8 mouse cellular contexts compared by ENCODE assay signal in genomic region chr13:110019774-110020173, GRCm38 (mm10).
DNase-seq lines count a peak whose midpoint lies in the region; ATAC-seq and TF ChIP-seq lines count a peak whose summit lies in the region.

No protein-coding gene starts in this region.

- intact Hi-C loops in left cerebral cortex, adult 2 months (cut with DNase I) = loop anchor here (2.0 to 5.0 kb wide), 2 partner anchors 97 to 197 kb away; no protein-coding TSS in a partner anchor
- intact Hi-C loops in left cerebral cortex, postnatal 14 days (cut with DNase I) = loop anchor here (2.0 to 5.0 kb wide), 2 partner anchors 95 to 242 kb away; no protein-coding TSS in a partner anchor

- H3K36me3 ChIP-seq in heart, postnatal 0 days (replicated peaks; ENCODE audit: control insufficient read depth, insufficient read depth, low read length) = no peaks in the 10 kb centered on the region
- H3K36me3 ChIP-seq in hindbrain, embryonic 11.5 days (ENCODE audit: control insufficient read depth, insufficient read depth, low read length) = no peaks in the 10 kb centered on the region
- no peaks in the 10 kb centered on the region for H3K36me3 ChIP-seq in midbrain, embryonic 11.5 days (ENCODE audit: control insufficient read depth, insufficient read depth, low read length)

- no peak overlapping the region for H3K27ac ChIP-seq in heart, postnatal 0 days (ENCODE audit: low read depth)
- no peak overlapping the region for H3K27ac ChIP-seq in hindbrain, embryonic 11.5 days (ENCODE audit: low read depth, low read length)
- H3K27ac ChIP-seq in midbrain, embryonic 11.5 days (ENCODE audit: low read depth, low read length) = no peak overlapping the region
- no peak overlapping the region for H3K27ac ChIP-seq in left cerebral cortex, adult 2 months

- WGBS in heart, postnatal 0 days = 45% methylated on average over 9 of the region's 9 CpGs
- WGBS in hindbrain, embryonic 11.5 days = 26% methylated on average over 9 of the region's 9 CpGs
- 22% methylated on average over 9 of the region's 9 CpGs for WGBS in midbrain, embryonic 11.5 days

- no peak for TF ChIP-seq CTCF in heart, postnatal 0 days (IDR thresholded peaks at IDR 0.05; ENCODE audit: low read depth)
- no peak for TF ChIP-seq CTCF in left cerebral cortex, adult 2 months (IDR thresholded peaks at IDR 0.05)

- H3K9me3 ChIP-seq in heart, postnatal 0 days (replicated peaks; ENCODE audit: control insufficient read depth, low read length) = no peaks in the 10 kb centered on the region
- no peaks in the 10 kb centered on the region for H3K9me3 ChIP-seq in hindbrain, embryonic 11.5 days (ENCODE audit: control insufficient read depth, low read length)
- no peaks in the 10 kb centered on the region for H3K9me3 ChIP-seq in midbrain, embryonic 11.5 days (ENCODE audit: control insufficient read depth, low read length)

- H3K4me1 ChIP-seq in heart, postnatal 0 days (ENCODE audit: control insufficient read depth, insufficient read depth) = no peaks in the 10 kb centered on the region
- no peaks in the 10 kb centered on the region for H3K4me1 ChIP-seq in hindbrain, embryonic 11.5 days (replicated peaks; ENCODE audit: control insufficient read depth, insufficient read depth, low read length)
- peaks cover 14% of the 10 kb centered on the region for H3K4me1 ChIP-seq in midbrain, embryonic 11.5 days (ENCODE audit: control insufficient read depth, insufficient read depth, low read length)

- H3K4me3 ChIP-seq in heart, postnatal 0 days (ENCODE audit: low read depth, low read length) = no peak overlapping the region
- peak overlapping the region; percentile 35; the same call in 1 of the 2 replicates for H3K4me3 ChIP-seq in hindbrain, embryonic 11.5 days (ENCODE audit: low read depth, low read length)
- H3K4me3 ChIP-seq in midbrain, embryonic 11.5 days (ENCODE audit: low read depth, low read length) = no peak overlapping the region; the same call in 1 of the 2 replicates
- H3K4me3 ChIP-seq in left cerebral cortex, adult 2 months = no peak overlapping the region

- DNase-seq in heart, postnatal 0 days (ENCODE audit: low spot score) = no peak
- no peak for DNase-seq in heart, adult 8-10 months (ENCODE audit: low spot score)
- DNase-seq in ZHBTc4 (ENCODE audit: low read depth, low spot score) = peak; percentile 84
- DNase-seq in hindbrain, embryonic 11.5 days (ENCODE audit: low spot score) = no peak
- peak; percentile 82 for DNase-seq in midbrain, embryonic 11.5 days (ENCODE audit: low spot score, missing footprints)
- no peak for DNase-seq in left cerebral cortex, adult 2 months (ENCODE audit: extremely low spot score in 1 of 2, low spot score in 2 of 2)
- no peak for DNase-seq in frontal cortex, postnatal 14 days (ENCODE audit: low spot score in 2 of 2)
- DNase-seq in left cerebral cortex, postnatal 14 days (ENCODE audit: low spot score in 2 of 2) = no peak

- no peak overlapping the region for H3K9ac ChIP-seq in heart, postnatal 0 days (replicated peaks; ENCODE audit: low read depth, low read length)
- H3K9ac ChIP-seq in hindbrain, embryonic 11.5 days (ENCODE audit: low read depth, low read length) = no peak overlapping the region; the same call in 1 of the 2 replicates
- H3K9ac ChIP-seq in midbrain, embryonic 11.5 days (ENCODE audit: low read length) = peak overlapping the region; percentile 63; the same call in 1 of the 2 replicates

- H3K4me2 ChIP-seq in heart, postnatal 0 days (ENCODE audit: low read depth, low read length) = peak overlapping the region; percentile 83; the same call in 1 of the 2 replicates
- peak overlapping the region; percentile 86 for H3K4me2 ChIP-seq in hindbrain, embryonic 11.5 days (replicated peaks; ENCODE audit: low read depth, low read length)
- H3K4me2 ChIP-seq in midbrain, embryonic 11.5 days = peak overlapping the region; percentile 63

- no peak for ATAC-seq in heart, postnatal 0 days (ENCODE audit: insufficient read depth, low read depth)
- peak; percentile 50 for ATAC-seq in hindbrain, embryonic 11.5 days (ENCODE audit: low FRiP score)
- peak; percentile 49; the same call in 1 of the 2 replicates for ATAC-seq in midbrain, embryonic 11.5 days (ENCODE audit: low FRiP score)

- TF ChIP-seq EP300 in heart, postnatal 0 days (IDR thresholded peaks at IDR 0.05; ENCODE audit: low read depth) = no peak

- H3K27me3 ChIP-seq in heart, postnatal 0 days (ENCODE audit: control insufficient read depth, insufficient read depth, low read length) = no peaks in the 10 kb centered on the region
- H3K27me3 ChIP-seq in hindbrain, embryonic 11.5 days (ENCODE audit: control insufficient read depth, insufficient read depth, low read length) = no peaks in the 10 kb centered on the region
- no peaks in the 10 kb centered on the region for H3K27me3 ChIP-seq in midbrain, embryonic 11.5 days (ENCODE audit: control insufficient read depth, insufficient read depth, low read length)

Comparison
In these comparisons a context has a peak if more than half of its experiments do, and no peak if none do; other contexts are left out.
1. DNase-seq: peak in ZHBTc4 (single experiment) and midbrain, embryonic 11.5 days (single experiment); none in heart, postnatal 0 days (single experiment), heart, adult 8-10 months (single experiment), hindbrain, embryonic 11.5 days (single experiment), left cerebral cortex, adult 2 months (0 of 2), frontal cortex, postnatal 14 days (0 of 2) and left cerebral cortex, postnatal 14 days (0 of 2).
2. Peak in every context shown above with its lines, with median percentiles within 50 percentile points of each other: H3K4me2 ChIP-seq.